Mouse (Mus musculus): ENCODE results near the gene Iars. TPM values are rescaled to one million over a fixed set of nuclear protein-coding genes. Genes with fewer than 3 reads are reported as not detected.
"Not testable (repeated sequence)": the region's sequence is repeated elsewhere in the genome, so short reads cannot be mapped to it uniquely, and the experiment has no call there.

Iars gene
- polyA plus RNA-seq, 1 experiment, result 11.5 TPM

DNA sequence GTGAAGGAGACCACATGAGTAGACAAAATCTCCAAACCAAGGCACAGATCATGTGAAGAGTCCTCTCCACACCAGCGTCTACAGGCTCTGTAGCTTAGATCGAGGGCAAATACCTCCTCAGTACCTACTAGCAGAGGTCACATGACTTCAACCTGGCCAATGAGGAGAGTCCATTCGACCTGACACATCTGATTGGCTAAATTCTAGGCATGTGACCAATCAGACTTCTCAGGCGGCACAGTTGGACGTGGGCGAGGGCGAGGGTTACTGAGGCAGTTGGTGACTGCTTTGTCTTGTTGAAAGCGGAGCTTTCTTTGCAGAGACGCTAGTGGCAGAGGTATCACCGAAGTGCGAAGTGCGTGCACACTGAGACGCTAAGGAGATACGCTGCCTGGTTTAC is 80.3 kb downstream of the Iars start:
- Histone ChIP-seq H3K36me3 (ENCODE audit: control insufficient read depth, insufficient read depth, low read length) (no peaks in the 10 kb centered on the region), H3K4me1 (ENCODE audit: control insufficient read depth, insufficient read depth, insufficient read length) (no peaks in the 10 kb centered on the region), H3K27ac (ENCODE audit: insufficient read depth, low read length) (no peak overlapping the region), H3K27me3 (ENCODE audit: control insufficient read depth, insufficient read depth, low read length) (no peaks in the 10 kb centered on the region), H3K4me3 (ENCODE audit: extremely low read depth, insufficient read depth, insufficient read length) (no peak overlapping the region)
- no peak for TF ChIP-seq CTCF (IDR thresholded peaks at IDR 0.05; ENCODE audit: extremely low read depth, insufficient read depth, insufficient read length, insufficient replicate concordance)
- no peak for TF ChIP-seq POLR2A (IDR thresholded peaks at IDR 0.05; ENCODE audit: low read depth, low read length)
- WGBS, result 91% methylated on average over 14 of the region's 14 CpGs
- DNase-seq (ENCODE audit: low read depth in 1 of 2, low spot score in 2 of 2), result no peak

DNA sequence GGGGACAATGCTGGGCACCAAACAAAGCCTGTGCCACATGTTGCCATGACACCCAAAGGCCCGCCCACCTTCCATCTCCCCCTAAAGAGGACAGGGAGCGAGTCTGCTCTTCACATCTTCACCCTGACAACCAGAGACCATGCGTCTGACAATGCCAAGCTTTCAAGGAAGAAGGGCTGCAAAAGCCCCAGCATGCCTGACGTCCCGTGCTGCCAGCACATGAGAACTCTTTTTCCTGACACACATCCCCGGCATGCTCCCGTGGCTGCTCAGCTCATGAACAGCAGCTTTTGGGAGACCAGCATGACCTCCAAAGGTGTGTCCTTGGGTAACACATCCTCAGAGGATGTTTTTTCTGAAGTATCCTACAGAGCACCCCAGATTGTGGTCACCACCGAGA is 83.4 kb downstream of the Iars start:
- Histone ChIP-seq H3K36me3 (ENCODE audit: control insufficient read depth, insufficient read depth, low read length) (no peaks in the 10 kb centered on the region), H3K27ac (ENCODE audit: insufficient read depth, low read length) (no peak overlapping the region), H3K27me3 (ENCODE audit: control insufficient read depth, insufficient read depth, low read length) (no peaks in the 10 kb centered on the region), H3K4me1 (ENCODE audit: control insufficient read depth, insufficient read depth, insufficient read length) (no peaks in the 10 kb centered on the region), H3K4me3 (ENCODE audit: extremely low read depth, insufficient read depth, insufficient read length) (no peak overlapping the region)
- no peak for DNase-seq (ENCODE audit: low read depth in 1 of 2, low spot score in 2 of 2)
- 90% methylated on average over 8 of the region's 8 CpGs for WGBS
- no peak for TF ChIP-seq CTCF (IDR thresholded peaks at IDR 0.05; ENCODE audit: extremely low read depth, insufficient read depth, insufficient read length, insufficient replicate concordance)

DNA sequence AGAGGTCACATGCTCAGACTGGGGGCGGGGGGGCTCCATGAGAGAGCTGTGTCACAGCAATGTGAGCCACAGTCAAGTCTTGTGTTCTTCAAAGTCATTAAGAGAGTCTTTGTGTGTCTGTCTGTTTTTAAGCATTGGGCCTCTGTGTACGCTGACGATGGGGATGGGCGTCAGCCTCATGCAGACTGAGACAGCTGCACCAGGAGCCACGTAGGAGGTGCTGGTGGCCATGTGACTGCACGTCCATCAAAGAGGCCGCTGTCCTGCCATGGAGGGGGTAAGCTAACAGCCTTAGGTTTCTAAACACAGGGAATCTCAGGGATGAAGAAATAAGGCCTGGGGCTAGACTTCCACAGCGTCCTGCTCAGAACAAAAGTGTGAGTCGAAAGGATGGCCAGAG is 84.4 kb downstream of the Iars start:
- no peaks in the 10 kb centered on the region for H3K27me3 ChIP-seq (ENCODE audit: control insufficient read depth, insufficient read depth, low read length)
- H3K4me1 ChIP-seq (ENCODE audit: control insufficient read depth, insufficient read depth, insufficient read length), result no peaks in the 10 kb centered on the region
- no peak for DNase-seq (ENCODE audit: low read depth in 1 of 2, low spot score in 2 of 2)
- 94% methylated on average over 9 of the region's 9 CpGs for WGBS
- TF ChIP-seq CTCF (IDR thresholded peaks at IDR 0.05; ENCODE audit: extremely low read depth, insufficient read depth, insufficient read length, insufficient replicate concordance) (no peak), POLR2A (IDR thresholded peaks at IDR 0.05; ENCODE audit: low read depth, low read length) (no peak)
- no peak overlapping the region for H3K27ac ChIP-seq (ENCODE audit: insufficient read depth, low read length)
- no peak overlapping the region for H3K4me3 ChIP-seq (ENCODE audit: extremely low read depth, insufficient read depth, insufficient read length)
- H3K36me3 ChIP-seq (ENCODE audit: control insufficient read depth, insufficient read depth, low read length), result no peaks in the 10 kb centered on the region

DNA sequence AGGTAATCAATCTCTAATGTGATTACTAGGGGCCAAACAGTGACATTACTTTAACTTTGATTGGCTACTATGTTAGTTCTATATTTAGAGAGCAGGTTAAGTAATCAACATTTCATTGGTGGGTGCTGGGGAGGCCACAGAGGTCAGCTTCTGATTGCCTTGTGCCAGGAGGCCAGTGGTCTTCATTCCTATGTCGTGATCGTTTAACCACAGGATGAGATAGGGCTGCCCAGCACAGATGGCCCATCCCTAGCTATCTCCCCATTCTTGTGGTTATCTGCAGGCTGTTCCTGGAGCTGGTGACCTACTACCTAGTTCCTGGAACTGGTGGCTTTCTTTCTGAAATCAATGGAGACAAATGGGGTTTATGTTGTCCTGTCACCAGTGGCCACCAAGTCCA is 86.1 kb downstream of the Iars start:
- TF ChIP-seq POLR2A (IDR thresholded peaks at IDR 0.05; ENCODE audit: low read depth, low read length), result no peak
- no peak for TF ChIP-seq CTCF (IDR thresholded peaks at IDR 0.05; ENCODE audit: extremely low read depth, insufficient read depth, insufficient read length, insufficient replicate concordance)
- H3K4me3 ChIP-seq (ENCODE audit: extremely low read depth, insufficient read depth, insufficient read length), result no peak overlapping the region
- 33% methylated on average over 2 of the region's 2 CpGs for WGBS

DNA sequence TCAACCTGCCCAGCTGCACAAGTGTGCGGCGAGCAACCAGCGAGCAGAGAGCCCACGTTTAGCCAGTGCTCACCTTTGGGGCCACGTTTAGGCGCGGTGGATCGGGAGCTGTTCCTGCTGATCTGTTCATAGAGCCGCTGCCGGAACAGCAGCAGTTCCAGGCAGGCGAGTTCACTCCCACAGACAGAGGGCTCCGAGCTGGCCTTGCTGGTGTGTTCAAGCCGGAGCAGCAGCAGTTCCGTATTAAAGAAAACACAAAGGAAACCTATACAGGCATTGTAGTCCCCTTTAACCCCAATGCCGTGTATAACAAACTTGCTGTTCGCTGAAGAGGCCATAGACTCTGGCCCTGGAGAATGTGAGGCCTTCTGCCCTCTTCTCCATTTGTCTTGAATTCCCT is 87.2 kb downstream of the Iars start:
- TF ChIP-seq CTCF (IDR thresholded peaks at IDR 0.05; ENCODE audit: extremely low read depth, insufficient read depth, insufficient read length, insufficient replicate concordance) (no peak), POLR2A (IDR thresholded peaks at IDR 0.05; ENCODE audit: low read depth, low read length) (no peak)
- WGBS, result 91% methylated on average over 16 of the region's 16 CpGs
- H3K4me3 ChIP-seq (ENCODE audit: extremely low read depth, insufficient read depth, insufficient read length), result no peak overlapping the region
- DNase-seq (ENCODE audit: low read depth in 1 of 2, low spot score in 2 of 2), result no peak
- no peaks in the 10 kb centered on the region for H3K27me3 ChIP-seq (ENCODE audit: control insufficient read depth, insufficient read depth, low read length)
- no peaks in the 10 kb centered on the region for H3K36me3 ChIP-seq (ENCODE audit: control insufficient read depth, insufficient read depth, low read length)
- H3K4me1 ChIP-seq (ENCODE audit: control insufficient read depth, insufficient read depth, insufficient read length), result no peaks in the 10 kb centered on the region
- no peak overlapping the region for H3K27ac ChIP-seq (ENCODE audit: insufficient read depth, low read length)

More for the DNA sequence above, 86.1 kb downstream of the Iars start:
- Histone ChIP-seq H3K4me1 (ENCODE audit: control insufficient read depth, insufficient read depth, insufficient read length) (no peaks in the 10 kb centered on the region), H3K27ac (ENCODE audit: insufficient read depth, low read length) (no peak overlapping the region), H3K27me3 (ENCODE audit: control insufficient read depth, insufficient read depth, low read length) (no peaks in the 10 kb centered on the region), H3K36me3 (ENCODE audit: control insufficient read depth, insufficient read depth, low read length) (no peaks in the 10 kb centered on the region)
- no peak for DNase-seq (ENCODE audit: low read depth in 1 of 2, low spot score in 2 of 2)

DNA sequence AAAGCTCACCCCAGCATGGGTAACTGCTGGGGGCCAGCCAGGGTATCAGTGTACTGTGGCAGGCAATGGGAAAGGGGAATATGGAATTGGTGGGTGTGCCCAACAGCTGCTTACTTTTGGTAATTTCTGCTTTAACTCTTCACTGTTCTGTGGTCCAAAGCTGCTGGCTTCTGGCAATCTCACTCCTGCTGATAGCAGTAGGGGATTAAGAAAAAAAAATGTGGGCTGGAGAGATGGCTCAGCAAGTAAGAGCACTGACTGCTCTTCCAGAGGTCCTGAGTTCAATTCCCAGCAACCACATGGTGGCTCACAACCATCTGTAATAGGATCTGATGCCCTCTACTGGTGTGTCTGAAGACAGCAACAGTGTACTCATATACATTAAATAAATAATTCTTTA is 89.6 kb downstream of the Iars start:
- H3K36me3 ChIP-seq (ENCODE audit: control insufficient read depth, insufficient read depth, low read length); DNase-seq (ENCODE audit: low read depth in 1 of 2, low spot score in 2 of 2); H3K4me3 ChIP-seq (ENCODE audit: extremely low read depth, insufficient read depth, insufficient read length); H3K4me1 ChIP-seq (ENCODE audit: control insufficient read depth, insufficient read depth, insufficient read length); H3K27me3 ChIP-seq (ENCODE audit: control insufficient read depth, insufficient read depth, low read length); H3K27ac ChIP-seq (ENCODE audit: insufficient read depth, low read length): not testable (repeated sequence)

Other genes with a start within 250 kb of the Iars start
- not detected in 2 replicates for gene Tes3-ps, start 188.8 kb upstream of the Iars start, polyA plus RNA-seq (2012; rRNA removed)
- 0.11 and 0.14 TPM in 2 replicates for gene Ecm2, start 177.3 kb upstream of the Iars start, polyA plus RNA-seq (2012; rRNA removed)
- 0.07 TPM in 1 of 2 replicates, not detected in the other for gene Aspn, start 137.7 kb upstream of the Iars start, polyA plus RNA-seq (2012; rRNA removed)
- 0.06 TPM in 1 of 2 replicates, not detected in the other for gene Omd, start 99.6 kb upstream of the Iars start, polyA plus RNA-seq (2012; rRNA removed)
- 0.45 and 0.61 TPM in 2 replicates for gene Ogn, start 74.1 kb upstream of the Iars start, polyA plus RNA-seq (2012; rRNA removed)
- 0.23 and 0.29 TPM in 2 replicates for gene Cenpp, start 29.3 kb upstream of the Iars start, polyA plus RNA-seq (2012; rRNA removed)
- gene Nol8, start 29.0 kb upstream of the Iars start, polyA plus RNA-seq (2012; rRNA removed), result 0.87 and 1.4 TPM in 2 replicates
- gene Gm30302, start 116.9 kb downstream of the Iars start, polyA plus RNA-seq (2012; rRNA removed), result not detected in 2 replicates